Mouse (Mus musculus) lung, embryonic 15.5 days (tissue): ENCODE measurements around the gene Myadml2. TPM values are rescaled to one million over a fixed set of nuclear protein-coding genes. Genes with fewer than 3 reads are reported as not detected.

ENCODE experiments used
- ATAC-seq: fragments of 200-750 bp; cut with Nextera tagmentation; 2 replicates; pipeline ENCODE4 v1.8.0; 2017; ENCODE audit warnings: moderate number of reproducible peaks, borderline replicate concordance; ENCODE audit not compliant: low FRiP score, low TSS enrichment; ENCODE audit errors: extremely low read depth
- H3K27ac ChIP-seq: fragments of 300-500 bp; sonication (generic); 2 replicates; pipeline ENCODE4 v1.5.1; 2015; ENCODE audit warnings: moderate library complexity, mild to moderate bottlenecking, inconsistent platforms
- H3K27me3 ChIP-seq: fragments of 300-500 bp; sonication (generic); 2 replicates; pipeline ENCODE4 v1.6.1; 2015; ENCODE audit warnings: inconsistent platforms
- H3K36me3 ChIP-seq: fragments of 300-500 bp; sonication (generic); 2 replicates; pipeline ENCODE4 v1.6.1; 2015; ENCODE audit warnings: inconsistent platforms
- H3K4me1 ChIP-seq: fragments of 300-500 bp; sonication (generic); 2 replicates; pipeline ENCODE4 v1.6.1; 2015; ENCODE audit warnings: inconsistent platforms
- H3K4me2 ChIP-seq: fragments of 300-500 bp; sonication (generic); 2 replicates; pipeline ENCODE4 v1.6.1; 2015; ENCODE audit warnings: inconsistent platforms, mild to moderate bottlenecking, moderate library complexity
- H3K4me3 ChIP-seq: fragments of 300-500 bp; sonication (generic); 2 replicates; pipeline ENCODE4 v1.5.1; 2015; ENCODE audit warnings: mild to moderate bottlenecking, inconsistent platforms
- H3K9ac ChIP-seq: fragments of 300-500 bp; sonication (generic); 2 replicates; pipeline ENCODE4 v1.6.1; 2015; ENCODE audit warnings: inconsistent platforms
- H3K9me3 ChIP-seq: fragments of 300-500 bp; sonication (generic); 2 replicates; pipeline ENCODE4 v1.6.1; 2016; ENCODE audit warnings: inconsistent platforms
- WGBS: fragments of 180-500 bp; shearing (Covaris S2); methylation state at CpG from one replicate; pipeline ENCODE4 v1.1.7; 2015; 5-methylcytosine and 5-hydroxymethylcytosine counted together
- polyA plus RNA-seq: library from polyadenylated mRNA; unstranded; fragments of >200 nt; fragmentation: Nextera tagmentation; extraction: Ambion mirVana; gene quantifications from 2 replicates; pipeline ENCODE4 v1.2.1, GENCODE M21; 2015

Gene Myadml2
- polyA plus RNA-seq, 1 experiment from 2014 or later: 1.3 TPM

DNA sequence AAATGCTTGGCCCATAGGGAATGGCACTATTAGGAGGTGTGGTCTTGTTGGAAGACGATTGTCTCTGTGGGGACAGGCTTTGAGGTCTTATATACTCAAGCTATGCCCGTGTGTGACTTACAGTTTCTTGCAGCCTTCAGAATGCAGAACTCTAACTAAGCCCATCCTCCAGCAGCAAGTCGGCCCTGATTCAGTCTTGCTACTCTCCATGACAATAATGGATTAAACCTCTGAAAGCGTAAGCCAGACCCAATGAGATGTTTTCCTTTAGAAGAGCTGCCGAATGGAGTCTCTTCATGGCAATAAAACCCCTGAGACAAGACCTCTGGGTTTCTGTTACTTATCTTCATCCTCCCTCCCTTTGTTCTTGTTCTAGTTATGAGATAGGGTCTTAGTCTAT, 13.1 kb downstream of the Myadml2 start:
- 86% methylated on average over 5 of the region's 5 CpGs for WGBS
- no peak for ATAC-seq
- no peak overlapping the region for H3K27ac ChIP-seq
- H3K4me3 ChIP-seq: no peak overlapping the region
- no peaks in the 10 kb centered on the region for H3K36me3 ChIP-seq
- no peaks in the 10 kb centered on the region for H3K27me3 ChIP-seq
- H3K9me3 ChIP-seq: no peaks in the 10 kb centered on the region
- H3K9ac ChIP-seq: no peak overlapping the region
- H3K4me2 ChIP-seq: no peak overlapping the region
- peaks cover 34% of the 10 kb centered on the region for H3K4me1 ChIP-seq

DNA sequence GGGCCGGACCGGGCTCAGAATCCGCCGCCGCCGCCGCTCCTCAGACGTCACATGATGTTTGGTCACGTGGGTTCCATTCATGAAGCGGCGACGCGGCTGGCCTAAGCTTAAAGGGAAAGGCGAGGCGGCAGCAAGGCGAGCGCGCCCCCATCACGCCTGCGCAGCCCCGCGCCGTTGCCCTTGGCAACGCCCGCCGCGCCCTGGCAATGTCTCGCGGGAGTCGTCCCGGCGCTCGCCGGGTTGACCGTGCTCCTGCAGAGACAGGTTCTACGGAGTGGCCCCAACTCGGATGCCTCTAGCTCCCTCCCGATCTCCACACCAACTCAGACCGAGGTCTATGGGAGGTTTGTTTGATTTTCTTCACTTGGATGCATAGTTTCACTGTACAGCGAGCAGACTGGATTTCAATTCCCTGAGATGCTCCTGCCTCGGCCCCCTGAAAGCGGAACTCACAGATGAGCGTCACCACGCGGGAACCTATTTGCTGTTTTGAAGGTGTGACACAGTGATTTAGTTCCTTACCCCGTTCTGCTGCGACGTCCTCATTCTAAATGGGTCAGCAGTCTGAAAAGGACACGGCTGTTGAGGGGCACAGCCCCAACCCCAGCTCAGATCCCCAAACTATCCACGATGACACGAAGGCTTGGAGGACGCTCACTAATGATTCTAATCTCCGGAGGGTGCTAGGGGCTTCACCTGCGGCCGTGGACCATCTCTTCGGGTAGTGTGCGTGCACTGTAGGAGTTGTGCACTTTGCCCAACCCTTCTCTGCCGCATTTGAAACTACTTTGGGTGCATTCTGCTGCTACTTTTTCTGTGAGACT, 14.2 kb downstream of the Myadml2 start, which contains the start of gene Mafg:
Gene Mafg, minus strand, starts transcription at position 81 of the 824 bp plus-strand sequence.
- peak within 1 kb of the TSS; percentile 85 for H3K27ac ChIP-seq
- H3K4me2 ChIP-seq: peak within 1 kb of the TSS; percentile 80
- WGBS: 12% methylated on average over 53 of the region's 58 CpGs
- no peaks in the 10 kb centered on the region for H3K27me3 ChIP-seq
- H3K9ac ChIP-seq: peak within 1 kb of the TSS; percentile 91
- H3K4me3 ChIP-seq: peak within 1 kb of the TSS; percentile 93
- H3K9me3 ChIP-seq: no peaks in the 10 kb centered on the region
- peaks cover 8% of the 10 kb centered on the region for H3K36me3 ChIP-seq
- H3K4me1 ChIP-seq: peaks cover 39% of the 10 kb centered on the region
- peak; percentile 91 for ATAC-seq

DNA sequence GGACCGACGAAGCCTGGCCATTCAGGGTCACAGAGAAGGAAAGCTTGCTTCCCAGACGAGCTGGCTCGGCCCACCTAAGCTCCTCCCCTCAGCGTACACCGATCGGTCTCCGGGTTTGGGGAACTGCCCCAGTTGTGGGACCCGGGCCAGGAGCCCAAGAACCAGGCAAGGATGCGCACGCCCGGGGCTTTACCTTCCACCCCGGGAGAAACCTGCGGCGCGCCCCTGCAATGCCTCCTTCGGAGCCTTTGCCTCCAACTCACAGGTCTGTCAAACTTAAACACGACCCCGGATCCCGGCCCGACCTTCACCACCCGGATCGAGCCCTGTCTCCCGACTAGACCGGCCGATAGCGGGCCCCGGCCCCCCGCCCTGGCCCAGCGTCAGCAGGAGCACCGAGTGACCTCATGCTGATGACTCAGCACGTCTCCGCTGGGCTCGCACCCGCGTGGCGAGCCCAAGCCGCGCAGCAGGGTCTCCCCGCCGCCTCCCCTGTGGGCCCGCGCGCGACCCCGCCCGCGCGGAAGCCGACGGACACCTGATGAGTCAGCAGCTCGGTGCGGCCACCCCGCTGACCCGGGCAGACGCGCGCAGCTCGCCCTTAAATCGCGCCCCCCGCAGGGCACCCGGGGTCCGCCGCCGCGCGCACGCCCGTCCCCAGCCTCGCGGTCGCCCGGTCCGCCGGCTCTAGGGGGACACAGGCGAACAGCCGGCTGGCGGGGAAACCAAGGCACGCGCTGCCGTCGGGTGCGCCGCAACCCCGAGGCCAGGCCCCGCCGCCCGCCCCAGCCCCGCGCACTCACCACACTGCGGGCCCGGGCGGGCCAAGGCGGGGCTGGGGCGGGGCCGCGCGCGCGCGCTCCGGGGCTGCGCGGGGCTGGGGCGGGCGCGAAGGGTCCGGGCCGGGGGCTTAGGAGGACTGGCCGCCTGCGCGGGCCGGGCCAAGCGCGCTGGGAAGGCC, 15.1 kb downstream of the Myadml2 start:
- H3K27ac ChIP-seq: peak overlapping the region; percentile 85
- H3K9me3 ChIP-seq: no peaks in the 10 kb centered on the region
- no peaks in the 10 kb centered on the region for H3K27me3 ChIP-seq
- H3K4me2 ChIP-seq: peak overlapping the region; percentile 80
- WGBS: under 1% methylated on average over 96 of the region's 116 CpGs
- peaks cover 39% of the 10 kb centered on the region for H3K4me1 ChIP-seq
- H3K36me3 ChIP-seq: peaks cover 10% of the 10 kb centered on the region
- ATAC-seq: peak; percentile 88
- peak overlapping the region; percentile 93 for H3K4me3 ChIP-seq
- H3K9ac ChIP-seq: peak overlapping the region; percentile 91

DNA sequence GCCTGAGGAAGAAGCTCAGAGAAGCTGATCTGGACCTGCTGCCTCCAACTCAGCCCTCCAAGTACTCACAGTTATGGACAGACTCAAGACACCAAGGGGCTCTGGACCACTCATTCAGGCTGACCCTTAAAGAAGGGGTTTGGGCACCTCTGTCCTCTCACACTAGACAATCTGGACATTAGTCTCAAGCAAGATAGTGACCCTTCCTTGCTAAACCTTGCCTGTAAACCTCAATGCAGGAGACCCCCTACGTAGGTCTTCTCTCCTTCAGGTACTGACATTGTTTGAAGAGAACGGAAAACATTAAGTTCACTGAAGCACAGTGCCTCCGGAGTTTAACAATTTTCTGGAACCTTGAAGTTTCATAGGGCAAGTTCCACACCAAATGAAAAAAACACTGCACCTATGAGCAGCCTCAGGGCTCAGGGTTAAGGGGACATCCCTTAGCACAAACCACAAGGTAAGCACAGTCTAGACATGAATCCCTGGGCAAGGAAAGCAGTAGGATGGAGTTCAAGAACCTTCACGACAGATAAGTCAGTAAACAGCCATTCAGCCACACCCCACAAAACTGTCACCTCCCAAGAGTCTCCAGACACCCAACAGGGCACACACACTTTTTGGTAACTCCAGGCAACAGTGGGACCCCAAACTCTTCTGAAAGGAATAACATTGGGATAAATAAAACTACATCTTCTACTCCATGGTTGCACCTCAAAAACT, 16.1 kb downstream of the Myadml2 start:
- Histone ChIP-seq H3K36me3 (peaks cover 17% of the 10 kb centered on the region), H3K4me3 (peak overlapping the region; percentile 93), H3K27me3 (no peaks in the 10 kb centered on the region), H3K9me3 (no peaks in the 10 kb centered on the region), H3K4me2 (peak overlapping the region; percentile 80), H3K4me1 (peaks cover 39% of the 10 kb centered on the region), H3K9ac (peak overlapping the region; percentile 91), H3K27ac (peak overlapping the region; percentile 85)
- ATAC-seq: no peak
- 44% methylated on average over 4 of the region's 4 CpGs for WGBS

DNA sequence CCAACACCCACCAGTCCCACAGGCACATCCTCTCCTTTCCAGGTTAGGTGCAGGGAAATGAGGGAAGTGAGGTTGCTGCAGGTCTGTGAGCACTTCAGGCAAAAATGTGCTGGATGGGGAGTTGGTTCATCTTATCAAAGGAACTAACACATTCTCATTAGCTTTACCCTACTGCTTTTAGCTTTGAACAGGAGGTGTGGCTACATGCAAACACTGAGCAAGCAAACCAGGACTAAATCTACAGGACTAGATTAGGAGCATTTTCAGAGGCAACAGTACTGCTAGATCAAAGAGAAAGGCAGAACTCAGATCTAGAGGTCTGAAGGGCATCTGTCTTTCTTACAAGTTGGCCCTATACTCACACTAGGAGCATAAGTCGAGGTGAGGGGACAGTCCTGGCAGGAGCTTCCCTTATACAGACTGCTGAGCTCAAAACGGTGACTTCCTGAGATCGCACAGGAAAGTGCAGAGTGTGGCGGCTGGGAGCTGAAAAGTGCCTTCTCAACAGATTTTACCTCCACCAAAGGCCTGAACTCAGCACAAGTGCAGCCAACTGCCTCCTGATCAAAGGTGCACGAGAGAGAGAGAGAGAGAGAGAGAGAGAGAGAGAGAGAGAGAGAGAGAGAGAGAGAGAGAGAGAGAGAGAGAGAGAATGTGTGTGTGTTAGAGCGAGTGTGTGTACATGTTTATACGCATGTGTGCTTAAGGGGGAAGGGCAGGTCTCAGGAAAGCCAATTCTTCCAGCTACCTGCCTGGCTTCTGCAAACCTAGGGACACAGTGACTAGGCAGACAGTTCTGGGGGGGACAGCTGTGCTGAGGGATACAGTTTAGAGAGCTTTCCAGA, 16.9 kb downstream of the Myadml2 start:
- Histone ChIP-seq H3K36me3 (peaks cover 18% of the 10 kb centered on the region), H3K9me3 (no peaks in the 10 kb centered on the region), H3K4me3 (peak overlapping the region; percentile 93), H3K27me3 (no peaks in the 10 kb centered on the region), H3K4me2 (peak overlapping the region; percentile 80), H3K9ac (peak overlapping the region; percentile 91), H3K4me1 (peaks cover 39% of the 10 kb centered on the region), H3K27ac (peak overlapping the region; percentile 55)
- ATAC-seq: no peak
- 28% methylated on average over 7 of the region's 7 CpGs for WGBS

DNA sequence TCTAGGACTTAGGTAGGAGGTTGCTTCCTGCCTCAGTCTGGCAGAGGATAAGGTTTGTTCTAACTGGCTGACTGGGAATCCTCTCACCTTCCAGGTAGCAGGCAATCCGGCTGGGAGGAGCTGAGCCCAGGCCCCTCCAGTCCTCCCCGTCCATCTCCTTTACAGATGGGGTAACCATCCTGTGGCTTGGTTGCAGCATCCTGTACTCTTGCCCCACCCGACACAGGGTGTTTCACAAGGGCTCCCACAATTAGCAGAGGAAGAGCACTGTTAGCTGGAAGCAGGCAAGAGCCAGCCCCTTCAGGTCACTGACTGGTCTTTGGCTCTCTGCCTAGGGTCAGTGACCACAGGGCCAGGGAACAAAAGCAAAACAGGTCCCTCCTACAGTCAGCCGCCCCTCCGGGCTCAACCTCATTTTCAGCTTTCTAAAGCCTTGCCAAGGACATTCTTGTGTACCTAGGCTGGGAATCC, 17.5 kb downstream of the Myadml2 start:
- H3K27ac ChIP-seq: peak overlapping the region; percentile 55
- WGBS: 51% methylated on average over 5 of the region's 5 CpGs
- no peaks in the 10 kb centered on the region for H3K27me3 ChIP-seq
- H3K4me2 ChIP-seq: peak overlapping the region; percentile 80; the same call in 1 of the 2 replicates
- H3K36me3 ChIP-seq: peaks cover 18% of the 10 kb centered on the region
- H3K4me3 ChIP-seq: peak overlapping the region; percentile 5; the same call in 1 of the 2 replicates
- H3K4me1 ChIP-seq: peaks cover 45% of the 10 kb centered on the region
- no peak for ATAC-seq
- peak overlapping the region; percentile 8 for H3K9ac ChIP-seq
- no peaks in the 10 kb centered on the region for H3K9me3 ChIP-seq

DNA sequence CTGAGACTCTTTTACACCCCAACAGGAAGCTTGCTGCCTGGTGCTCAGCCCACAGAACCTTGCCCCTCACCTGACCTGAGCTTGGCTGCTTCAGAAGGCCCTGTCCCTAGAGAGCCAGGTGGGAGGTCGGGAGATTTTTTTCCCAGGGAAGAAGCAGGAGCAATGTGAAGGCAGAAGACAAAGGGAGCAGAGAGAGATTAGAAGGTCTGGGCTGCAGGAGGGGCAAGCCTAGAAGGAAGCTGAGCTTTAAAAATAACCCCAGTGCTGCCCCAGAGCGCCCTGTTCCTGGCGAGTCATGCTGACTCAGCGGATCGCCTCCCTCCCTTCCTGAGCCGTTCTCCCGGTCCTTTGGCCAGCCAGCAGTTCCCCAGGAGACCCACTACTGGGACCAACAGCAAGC, 18.0 kb downstream of the Myadml2 start:
- Histone ChIP-seq H3K4me2 (peak overlapping the region; percentile 80; the same call in 1 of the 2 replicates), H3K9me3 (no peaks in the 10 kb centered on the region), H3K9ac (peak overlapping the region; percentile 8; the same call in 1 of the 2 replicates), H3K27me3 (no peaks in the 10 kb centered on the region), H3K4me1 (peaks cover 49% of the 10 kb centered on the region), H3K27ac (peak overlapping the region; percentile 55; the same call in 1 of the 2 replicates), H3K4me3 (no peak overlapping the region), H3K36me3 (peaks cover 18% of the 10 kb centered on the region)
- ATAC-seq: no peak
- 29% methylated on average over 7 of the region's 7 CpGs for WGBS

DNA sequence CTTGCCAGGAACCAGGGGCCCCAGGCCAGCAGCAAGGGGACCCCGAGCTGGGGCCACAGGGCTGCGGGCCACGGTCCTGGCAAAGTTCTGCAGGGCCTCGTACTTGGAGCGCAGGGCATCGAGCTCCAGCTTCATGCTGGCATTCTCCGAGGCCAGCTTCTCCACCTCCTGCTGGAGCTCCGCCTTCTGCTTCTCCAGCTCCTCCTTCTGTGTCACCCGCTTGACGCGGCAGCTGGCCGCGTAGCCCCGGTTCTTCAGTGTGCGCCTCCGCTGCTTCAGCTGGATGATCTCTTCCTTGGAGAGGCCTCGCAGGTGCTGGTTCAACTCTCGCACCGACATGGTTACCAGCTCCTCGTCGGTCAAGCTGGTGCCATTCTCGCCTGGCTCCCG, 18.6 kb downstream of the Myadml2 start:
- WGBS: 74% methylated on average over 23 of the region's 23 CpGs
- Histone ChIP-seq H3K36me3 (peaks cover 18% of the 10 kb centered on the region), H3K4me3 (peak overlapping the region; percentile 1; the same call in 1 of the 2 replicates), H3K27me3 (no peaks in the 10 kb centered on the region), H3K27ac (0 out of 2 replicates have a peak overlapping the region, but pooled peaks have one; percentile 15), H3K4me2 (no peak overlapping the region), H3K9me3 (no peaks in the 10 kb centered on the region), H3K4me1 (peaks cover 49% of the 10 kb centered on the region), H3K9ac (no peak overlapping the region)
- ATAC-seq: no peak

DNA sequence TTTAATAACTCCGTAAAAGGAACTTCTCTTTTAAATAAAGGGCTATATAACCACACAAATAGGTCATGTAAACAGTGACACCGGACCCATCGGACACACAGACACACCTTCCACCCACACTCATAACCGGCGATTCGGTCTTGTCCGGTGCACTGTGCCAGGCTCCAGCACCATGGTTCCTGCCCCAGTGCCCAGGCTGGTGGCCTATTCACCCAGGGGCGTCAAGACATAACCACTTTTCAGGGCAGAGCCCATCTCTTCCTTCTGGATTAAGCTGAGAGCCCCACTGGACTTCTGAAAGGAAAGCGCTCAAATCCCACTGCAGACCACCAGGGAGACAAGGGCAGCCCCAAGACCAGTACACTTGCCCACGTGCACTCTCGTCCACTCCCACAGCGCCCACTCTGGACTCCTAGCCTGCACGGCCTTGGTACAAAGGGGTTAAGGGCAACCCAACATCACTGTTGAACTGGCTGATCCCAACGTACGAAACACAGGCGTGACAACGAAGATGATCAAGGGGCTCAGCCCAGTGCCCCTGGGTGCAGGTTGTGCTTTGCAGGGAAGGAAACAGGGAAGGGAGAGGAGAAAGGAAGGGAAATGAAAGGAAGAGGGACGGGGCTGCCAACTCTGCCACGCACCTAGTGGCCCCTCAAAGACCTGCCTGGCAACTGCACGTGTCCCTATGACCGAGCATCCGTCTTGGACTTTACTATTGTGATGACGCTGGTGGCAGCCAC, 19.2 kb downstream of the Myadml2 start:
- no peak overlapping the region for H3K27ac ChIP-seq
- H3K9me3 ChIP-seq: no peaks in the 10 kb centered on the region
- no peaks in the 10 kb centered on the region for H3K27me3 ChIP-seq
- H3K4me1 ChIP-seq: peaks cover 48% of the 10 kb centered on the region
- H3K9ac ChIP-seq: no peak overlapping the region
- H3K4me2 ChIP-seq: no peak overlapping the region
- peak overlapping the region; percentile 1; the same call in 1 of the 2 replicates for H3K4me3 ChIP-seq
- WGBS: 94% methylated on average over 23 of the region's 23 CpGs
- no peak for ATAC-seq
- H3K36me3 ChIP-seq: peaks cover 18% of the 10 kb centered on the region
